Comparison of ENCODE assay signal across 7 mouse cellular contexts in the genomic region with DNA sequence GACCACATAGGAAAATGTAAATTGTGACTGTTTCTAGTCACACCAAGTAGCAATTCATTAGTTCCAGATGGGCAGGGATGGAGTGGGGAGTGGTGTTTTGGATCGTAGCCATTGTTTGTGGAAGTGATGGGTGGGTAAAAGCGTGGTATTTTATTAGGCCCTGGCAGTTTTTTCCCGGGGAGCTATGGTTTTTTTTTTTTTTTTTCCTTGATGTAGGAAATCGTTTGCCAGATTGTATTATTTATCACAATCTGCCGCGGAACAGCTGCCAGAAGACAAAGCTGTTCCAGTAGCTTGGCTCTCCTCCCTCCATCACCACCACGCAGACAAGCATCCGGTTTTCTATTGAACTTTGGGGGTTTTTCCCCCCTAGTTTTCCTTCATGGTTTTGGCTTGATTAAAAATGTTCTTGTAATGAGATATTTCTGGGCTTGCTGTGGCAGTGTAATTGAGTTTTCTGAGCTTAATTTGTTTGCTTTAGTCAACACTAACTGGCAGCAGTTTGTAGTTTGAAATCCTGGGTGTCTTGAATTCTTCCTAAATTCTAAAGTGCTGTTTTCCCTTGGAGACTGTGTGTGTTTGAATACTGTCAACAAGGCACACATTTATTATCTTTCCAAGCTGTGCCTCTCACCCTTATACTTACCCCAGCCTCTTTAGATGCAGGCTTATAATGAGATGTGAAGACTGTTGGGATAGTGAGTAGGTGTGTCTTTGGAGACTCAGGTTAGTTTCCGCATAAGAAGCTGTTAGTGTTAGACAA. TPM values are rescaled to one million over a fixed set of nuclear protein-coding genes. Genes with fewer than 3 reads are reported as not detected.
DNase-seq lines count a peak whose midpoint lies in the region; ATAC-seq lines count a peak whose summit lies in the region.

No protein-coding gene starts in this region.

- no peak for ATAC-seq in neural tube, embryonic 12.5 days (ENCODE audit: low FRiP score, low read depth)

- intact Hi-C loops in left cerebral cortex, postnatal 36 days (cut with DNase I): no loop called here

- H3K9me3 ChIP-seq in neural tube, embryonic 12.5 days: no peaks in the 10 kb centered on the region

- peak; percentile 34 for DNase-seq in adrenal gland, postnatal 25 days
- DNase-seq in cerebellum, postnatal 14 days: peak; percentile 66 to 76
- DNase-seq in gastrocnemius, postnatal 25 days: peak; percentile 43
- DNase-seq in kidney, adult 18-20 months: peak; percentile 36
- DNase-seq in left cerebral cortex, postnatal 36 days (ENCODE audit: low spot score in 2 of 2): peak; percentile 38 to 42
- DNase-seq in yolk sac, embryonic 10.5 days (ENCODE audit: low spot score): no peak

- H3K27me3 ChIP-seq in neural tube, embryonic 12.5 days (replicated peaks): no peaks in the 10 kb centered on the region

- no peak overlapping the region for H3K4me3 ChIP-seq in neural tube, embryonic 12.5 days

- peaks cover 22% of the 10 kb centered on the region for H3K4me1 ChIP-seq in neural tube, embryonic 12.5 days

- peak overlapping the region; percentile 5; the same call in 1 of the 2 replicates for H3K27ac ChIP-seq in neural tube, embryonic 12.5 days

- H3K36me3 ChIP-seq in neural tube, embryonic 12.5 days: no peaks in the 10 kb centered on the region

- H3K9ac ChIP-seq in neural tube, embryonic 12.5 days: no peak overlapping the region

- no peak overlapping the region for H3K4me2 ChIP-seq in neural tube, embryonic 12.5 days (replicated peaks)

- WGBS in neural tube, embryonic 12.5 days: 30% methylated on average over 9 of the region's 9 CpGs

RNA-seq across cellular contexts. Expression of gene Eif2b3, which starts 20.9 kb away (rescaled TPM):
- 33.3 and 34.4 TPM in 2 replicates for total RNA-seq in adrenal gland, postnatal 25 days (2021)
- 10 to 100 TPM; 17.6 to 18.4 TPM for total RNA-seq in gastrocnemius, postnatal 25 days (2021)
- total RNA-seq in left cerebral cortex, postnatal 36 days (2021): 10 to 100 TPM; 16.1 to 21.6 TPM
- 45.4 and 48.6 TPM in 2 replicates for polyA plus RNA-seq in neural tube, embryonic 12.5 days (2016; fragmentation: Nextera tagmentation; extraction: Ambion mirVana)

RNA-seq across cellular contexts. Expression of gene Hectd3, which starts 45.0 kb away (rescaled TPM):
- total RNA-seq in adrenal gland, postnatal 25 days (2021): 31.7 and 33.5 TPM in 2 replicates
- 10 to 100 TPM; 13.1 to 14.7 TPM for total RNA-seq in gastrocnemius, postnatal 25 days (2021)
- 10 to 100 TPM; 41.5 to 45.7 TPM for total RNA-seq in left cerebral cortex, postnatal 36 days (2021)
- polyA plus RNA-seq in neural tube, embryonic 12.5 days (2016; fragmentation: Nextera tagmentation; extraction: Ambion mirVana): 23.8 and 24.0 TPM in 2 replicates

RNA-seq across cellular contexts. Expression of gene Urod, which starts 45.9 kb away (rescaled TPM):
- total RNA-seq in adrenal gland, postnatal 25 days (2021): 98.3 and 127 TPM in 2 replicates
- 10 to 100 TPM; 59.0 to 59.9 TPM for total RNA-seq in gastrocnemius, postnatal 25 days (2021)
- 10 to 100 TPM; 60.9 to 63.5 TPM for total RNA-seq in left cerebral cortex, postnatal 36 days (2021)
- polyA plus RNA-seq in neural tube, embryonic 12.5 days (2016; fragmentation: Nextera tagmentation; extraction: Ambion mirVana): 84.7 and 93.0 TPM in 2 replicates

RNA-seq across cellular contexts. Expression of gene Ptch2, which starts 55.8 kb away (rescaled TPM):
- total RNA-seq in adrenal gland, postnatal 25 days (2021): 5.3 and 9.8 TPM in 2 replicates
- 1 to 10 TPM; 1.5 to 1.8 TPM for total RNA-seq in gastrocnemius, postnatal 25 days (2021)
- total RNA-seq in left cerebral cortex, postnatal 36 days (2021): 1 to 10 TPM; 1.4 to 1.9 TPM
- polyA plus RNA-seq in neural tube, embryonic 12.5 days (2016; fragmentation: Nextera tagmentation; extraction: Ambion mirVana): 5.2 and 6.0 TPM in 2 replicates
